Mouse (Mus musculus): ENCODE measurements at regions not wholly inside any gene's neighbourhood (a gene's known extent, or its start where the extent isn't known, plus 50 kb on each side); places are given as distances from the start of the nearest gene placed in this dataset.

GRCm38 (mm10) chr12:12619431-12619830 is 322.3 kb downstream of the Mycn start:
- no peak for DNase-seq

DNA sequence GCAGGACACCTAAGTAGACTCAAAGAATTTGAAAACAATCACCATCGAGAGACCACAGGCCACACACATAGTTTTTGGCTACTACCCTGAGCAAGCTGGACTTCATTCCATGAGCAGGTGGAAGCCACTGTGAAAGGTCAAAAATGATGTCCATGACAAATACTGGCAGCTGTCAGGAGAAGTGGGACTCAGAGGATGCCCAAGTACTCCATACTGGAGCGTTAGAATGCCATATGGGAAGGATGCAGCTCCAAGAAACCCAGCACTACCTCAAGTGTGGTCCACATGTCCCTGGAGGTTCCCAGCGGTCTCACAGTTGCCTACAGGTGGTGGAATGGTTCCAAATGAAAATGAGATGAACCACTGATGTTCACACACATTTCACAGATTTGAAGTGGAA is 329.2 kb downstream of the Mycn start:
- DNase-seq, result no peak

- no peak for DNase-seq
Observed at GRCm38 (mm10) chr12:12610861-12611260, 330.9 kb downstream of the Mycn start.

- DNase-seq, result no peak
Observed at GRCm38 (mm10) chr12:12607995-12608394, 333.7 kb downstream of the Mycn start.

GRCm38 (mm10) chr12:12606911-12607310 is 334.8 kb downstream of the Mycn start:
- no peak for DNase-seq

- DNase-seq, result no peak
Observed at GRCm38 (mm10) chr12:12605495-12605894, 336.2 kb downstream of the Mycn start.

- DNase-seq, result no peak
Observed at GRCm38 (mm10) chr12:12601362-12601761, 339.4 kb downstream of the Fam49a start.

- no peak for DNase-seq
Observed at GRCm38 (mm10) chr12:12595399-12595798, 333.5 kb downstream of the Fam49a start.

GRCm38 (mm10) chr12:12594567-12594966 is 332.6 kb downstream of the Fam49a start:
- no peak for DNase-seq

DNA sequence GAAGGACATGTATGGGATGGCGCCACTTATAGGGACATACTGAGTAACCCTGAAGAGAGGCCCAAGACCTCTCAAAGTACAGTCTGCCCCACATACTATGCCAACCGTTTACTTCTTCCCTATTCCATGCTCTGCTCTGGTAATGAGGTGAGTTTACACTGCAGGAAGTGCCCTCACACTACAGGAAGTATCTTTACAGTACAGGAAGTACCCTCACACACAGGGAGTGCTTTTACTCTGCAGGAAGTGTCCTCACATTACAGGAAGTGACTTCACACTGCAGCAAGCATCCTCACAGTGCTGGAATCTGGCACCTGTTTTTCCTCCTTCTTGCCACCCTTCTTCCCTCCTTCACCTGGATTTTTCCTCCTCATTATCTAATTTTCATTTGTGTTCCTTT is 331.4 kb downstream of the Fam49a start:
- DNase-seq, result no peak

DNA sequence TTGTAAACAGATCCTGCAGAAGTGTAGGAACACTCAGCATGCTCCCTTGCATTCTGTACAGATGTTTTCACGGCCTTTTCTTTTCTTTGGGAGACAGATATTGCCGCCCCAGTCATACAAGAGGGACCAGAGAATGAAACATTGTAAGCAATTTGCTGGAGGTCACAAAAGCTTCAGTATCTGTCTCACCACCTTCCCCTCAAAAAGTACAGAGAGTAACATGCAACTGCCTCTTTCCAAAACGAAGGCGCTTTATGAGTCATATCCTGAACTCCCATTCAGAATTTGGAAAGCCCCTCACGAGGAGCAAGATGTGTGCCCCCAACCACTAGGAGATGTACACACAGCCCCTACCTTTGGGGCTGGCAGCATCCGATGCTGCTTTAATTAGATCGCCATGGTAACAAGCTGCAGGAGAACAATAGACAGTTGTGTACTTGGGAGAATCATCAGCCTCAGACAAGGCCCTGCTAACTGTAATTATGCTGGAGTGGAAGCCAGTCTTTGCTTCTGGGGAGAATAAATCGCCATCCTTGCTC is 328.9 kb downstream of the Fam49a start:
- DNase-seq, result no peak

- DNase-seq, result no peak
Observed at GRCm38 (mm10) chr12:12588771-12589370, 326.9 kb downstream of the Fam49a start.

- DNase-seq, result no peak
Observed at GRCm38 (mm10) chr12:12586436-12586835, 324.5 kb downstream of the Fam49a start.

DNA sequence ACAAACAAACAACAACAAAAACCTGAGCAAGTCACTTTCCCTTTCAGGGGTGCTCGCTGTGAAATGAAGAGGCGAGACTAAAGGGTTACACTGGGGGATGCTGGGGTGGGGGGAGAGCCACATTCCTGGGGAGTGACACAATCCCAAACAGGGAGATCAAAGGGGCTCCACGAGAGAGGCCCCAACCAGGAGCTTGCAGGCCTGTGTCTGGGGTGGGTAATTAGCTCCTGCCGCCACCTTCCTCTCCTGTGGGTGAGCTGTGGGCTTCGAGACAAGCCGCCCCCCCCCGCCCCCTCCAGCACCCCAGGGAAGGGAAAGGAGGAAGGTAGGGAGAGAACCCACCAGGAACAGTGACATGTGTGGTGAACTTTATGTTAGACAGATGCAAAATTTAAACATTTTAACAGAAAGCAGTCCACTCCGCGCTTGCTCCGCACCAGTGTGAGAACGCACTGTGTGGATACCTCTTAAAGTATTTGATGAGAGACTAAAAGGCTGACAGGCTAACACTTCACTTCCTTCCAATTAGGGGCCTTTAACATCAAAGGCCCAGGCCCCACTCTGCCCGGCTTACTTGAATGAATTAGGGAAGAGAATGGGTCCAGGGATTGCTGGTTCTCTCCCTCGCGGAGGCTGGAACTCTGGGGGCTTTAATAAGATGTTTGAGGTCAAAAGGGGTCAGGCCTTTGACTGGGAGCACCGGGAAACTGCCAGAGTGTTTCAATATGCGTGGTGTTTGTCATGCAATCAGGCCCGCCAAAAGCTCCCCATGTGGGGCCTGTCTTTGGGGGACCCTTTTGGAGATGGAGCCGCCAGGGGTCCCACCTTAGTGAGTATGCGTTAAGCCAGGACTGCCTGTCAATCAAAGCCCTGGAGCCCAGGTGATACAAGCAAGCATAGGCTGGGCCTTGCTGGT is 319.6 kb downstream of the Fam49a start:
- DNase-seq, result peak in 1 of 2 experiments; percentile 4

DNA sequence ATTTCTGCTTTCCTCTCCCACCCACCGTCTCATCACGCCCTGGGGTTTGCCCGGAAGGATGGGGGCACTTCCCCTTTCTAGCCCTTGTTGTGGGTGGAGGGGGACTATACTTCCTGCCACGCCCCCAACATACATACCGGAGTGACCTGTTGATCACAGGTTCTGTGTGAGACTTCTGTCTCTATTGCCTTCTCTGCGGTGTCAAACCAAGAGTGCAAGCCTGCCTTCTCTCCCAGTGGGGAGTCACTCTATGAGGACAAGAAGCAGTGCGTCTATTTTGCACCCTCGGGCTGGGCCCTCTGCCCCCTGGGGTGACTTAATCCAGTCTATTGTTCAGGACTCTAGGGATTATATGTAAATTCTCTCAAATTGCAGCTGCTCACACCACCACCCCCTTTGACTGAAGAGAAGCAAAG is 318.8 kb downstream of the Fam49a start:
- DNase-seq, result peak; percentile 42 to 59

- DNase-seq, result no peak
Observed at GRCm38 (mm10) chr12:12578278-12578677, 316.3 kb downstream of the Fam49a start.

GRCm38 (mm10) chr12:12570563-12571251 is 308.8 kb downstream of the Fam49a start:
- no peak for DNase-seq

GRCm38 (mm10) chr12:12567734-12568104 is 305.8 kb downstream of the Fam49a start:
- no peak for DNase-seq

DNA sequence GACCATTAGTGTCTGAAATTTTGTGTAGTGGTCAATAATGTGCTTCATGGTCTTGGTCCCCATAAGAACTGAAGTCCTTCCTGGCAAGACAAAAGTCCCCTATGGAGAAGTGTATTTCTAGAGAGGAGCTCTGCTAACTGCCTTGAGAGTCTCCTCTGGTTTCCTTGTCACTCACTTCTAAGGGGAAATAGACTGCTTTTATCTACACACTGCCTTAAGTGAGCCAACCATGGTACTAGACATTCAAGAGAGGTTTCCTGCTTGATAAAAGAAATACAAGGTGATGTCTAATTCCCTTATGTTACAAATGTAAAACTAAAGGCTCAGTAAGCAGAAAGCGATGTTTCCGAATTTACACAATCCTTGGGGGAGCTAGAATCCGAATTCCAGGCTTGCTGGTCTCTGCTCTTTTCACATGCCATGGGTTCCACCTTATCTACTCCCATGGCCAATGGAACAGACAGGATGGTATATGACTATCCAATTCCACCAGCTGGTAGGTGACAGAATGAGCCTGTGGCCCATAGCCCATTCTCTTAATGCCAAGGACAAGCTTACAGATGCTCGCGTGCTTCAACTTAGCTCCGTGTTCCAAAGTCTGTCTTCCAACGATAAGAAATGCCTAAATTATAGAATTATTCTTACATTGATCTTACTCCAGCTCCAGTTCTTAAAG is 305.3 kb downstream of the Fam49a start:
- no peak for DNase-seq

DNA sequence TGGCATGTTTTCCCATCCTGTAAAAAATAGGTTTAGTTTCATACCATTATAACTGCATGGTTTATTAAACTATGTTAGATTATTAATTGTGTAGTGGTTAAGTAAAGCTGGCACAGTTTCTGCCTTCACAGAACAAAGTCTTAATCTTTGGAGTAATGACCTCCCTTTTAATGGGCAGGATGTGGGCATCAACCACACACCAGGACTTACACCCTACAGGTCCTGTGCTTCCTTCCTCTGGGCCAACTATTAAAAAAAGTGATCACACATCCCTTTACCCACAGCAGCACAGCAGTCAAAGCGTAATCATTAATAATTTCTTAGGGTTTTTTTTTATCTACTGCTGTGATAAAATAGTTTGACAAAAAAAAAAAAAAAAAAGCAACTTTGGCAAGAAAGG is 300.3 kb downstream of the Fam49a start:
- DNase-seq, result no peak

- peak in 1 of 2 experiments; percentile 32 for DNase-seq
Observed at GRCm38 (mm10) chr12:12551818-12552217, 289.9 kb downstream of the Fam49a start.

- no peak for DNase-seq
Observed at GRCm38 (mm10) chr12:12549649-12550048, 287.7 kb downstream of the Fam49a start.

DNA sequence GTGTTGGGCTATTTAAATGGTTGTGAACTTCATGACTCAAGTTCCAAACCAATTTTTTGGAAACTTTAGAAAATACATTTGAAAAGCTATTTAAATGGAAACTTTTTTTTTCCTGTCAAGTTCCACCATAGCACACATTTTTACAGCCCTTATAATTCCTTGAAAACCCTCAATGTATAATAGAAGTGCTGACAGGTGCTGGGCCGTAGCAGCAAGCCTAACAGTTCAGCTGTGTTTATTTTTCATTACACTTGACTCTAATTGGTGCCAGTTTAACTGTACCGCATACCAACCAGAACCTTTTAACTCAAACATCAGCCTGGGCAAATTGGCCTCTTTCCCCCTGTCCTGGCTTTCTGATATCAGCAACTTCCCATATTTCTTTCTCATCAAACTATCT is 286.7 kb downstream of the Fam49a start:
- no peak for DNase-seq
